Mouse (Mus musculus): ENCODE data around the gene Usb1. TPM values are rescaled to one million over a fixed set of nuclear protein-coding genes. Genes with fewer than 3 reads are reported as not detected.

Usb1 gene
- polyA plus RNA-seq, 1 experiment from 2014 or later, result 37.1 TPM

- H3K4me1 ChIP-seq, result peaks cover 31% of the 10 kb centered on the region
- no peaks in the 10 kb centered on the region for H3K27me3 ChIP-seq
- H3K4me2 ChIP-seq (replicated peaks), result no peak overlapping the region
- WGBS, result 56% methylated on average over 7 of the region's 7 CpGs
- ATAC-seq (ENCODE audit: low FRiP score, low read depth), result no peak
- H3K36me3 ChIP-seq, result no peaks in the 10 kb centered on the region
- H3K9me3 ChIP-seq, result 0 out of 2 replicates have a peak, but pooled peaks cover 3% of the 10 kb centered on the region
- H3K9ac ChIP-seq (replicated peaks), result no peak overlapping the region
- H3K27ac ChIP-seq (replicated peaks), result peak overlapping the region; percentile 43
- no peak overlapping the region for H3K4me3 ChIP-seq
Measured at GRCm38 (mm10) chr8:95360181-95361015, 28.3 kb downstream of the Usb1 start.

GRCm38 (mm10) chr8:95361016-95361341 is 28.9 kb downstream of the Usb1 start:
- Histone ChIP-seq H3K4me1 (peaks cover 31% of the 10 kb centered on the region), H3K4me3 (no peak overlapping the region), H3K4me2 (replicated peaks) (no peak overlapping the region), H3K36me3 (no peaks in the 10 kb centered on the region), H3K27me3 (no peaks in the 10 kb centered on the region), H3K9me3 (0 out of 2 replicates have a peak, but pooled peaks cover 3% of the 10 kb centered on the region), H3K9ac (replicated peaks) (no peak overlapping the region), H3K27ac (replicated peaks) (peak overlapping the region; percentile 43; the same call in 1 of the 2 replicates)
- peak; percentile 21; the same call in 1 of the 2 replicates for ATAC-seq (ENCODE audit: low FRiP score, low read depth)
- WGBS, result 73% methylated on average over 3 of the region's 3 CpGs

GRCm38 (mm10) chr8:95362272-95362671 is 30.2 kb downstream of the Usb1 start:
- no peaks in the 10 kb centered on the region for H3K27me3 ChIP-seq
- H3K4me3 ChIP-seq, result no peak overlapping the region
- peaks cover 27% of the 10 kb centered on the region for H3K4me1 ChIP-seq
- no peak for ATAC-seq (ENCODE audit: low FRiP score, low read depth)
- H3K9ac ChIP-seq (replicated peaks), result no peak overlapping the region
- no peak overlapping the region for H3K4me2 ChIP-seq (replicated peaks)
- WGBS, result 76% methylated on average over 6 of the region's 6 CpGs
- no peak overlapping the region for H3K27ac ChIP-seq (replicated peaks)
- H3K36me3 ChIP-seq, result no peaks in the 10 kb centered on the region
- H3K9me3 ChIP-seq, result 0 out of 2 replicates have a peak, but pooled peaks cover 3% of the 10 kb centered on the region

GRCm38 (mm10) chr8:95363849-95364248 is 31.8 kb downstream of the Usb1 start:
- H3K4me2 ChIP-seq (replicated peaks), result no peak overlapping the region
- ATAC-seq (ENCODE audit: low FRiP score, low read depth), result no peak
- no peak overlapping the region for H3K27ac ChIP-seq (replicated peaks)
- H3K4me3 ChIP-seq, result no peak overlapping the region
- peaks cover 13% of the 10 kb centered on the region for H3K36me3 ChIP-seq
- 98% methylated on average over 2 of the region's 2 CpGs for WGBS
- H3K27me3 ChIP-seq, result no peaks in the 10 kb centered on the region
- H3K9ac ChIP-seq (replicated peaks), result no peak overlapping the region
- peaks cover 21% of the 10 kb centered on the region for H3K4me1 ChIP-seq
- 0 out of 2 replicates have a peak, but pooled peaks cover 3% of the 10 kb centered on the region for H3K9me3 ChIP-seq

GRCm38 (mm10) chr8:95369581-95370326 is 37.7 kb downstream of the Usb1 start:
- no peak for ATAC-seq (ENCODE audit: low FRiP score, low read depth)
- no peak overlapping the region for H3K4me2 ChIP-seq (replicated peaks)
- H3K4me3 ChIP-seq, result no peak overlapping the region
- no peaks in the 10 kb centered on the region for H3K9me3 ChIP-seq
- no peak overlapping the region for H3K9ac ChIP-seq (replicated peaks)
- WGBS, result 60% methylated on average over 20 of the region's 20 CpGs
- no peaks in the 10 kb centered on the region for H3K4me1 ChIP-seq
- peaks cover 64% of the 10 kb centered on the region for H3K36me3 ChIP-seq
- H3K27me3 ChIP-seq, result no peaks in the 10 kb centered on the region
- H3K27ac ChIP-seq (replicated peaks), result no peak overlapping the region

GRCm38 (mm10) chr8:95373389-95374002 is 41.4 kb downstream of the Usb1 start:
- Histone ChIP-seq H3K4me2 (replicated peaks) (no peak overlapping the region), H3K4me3 (no peak overlapping the region), H3K9me3 (no peaks in the 10 kb centered on the region), H3K36me3 (peaks cover 54% of the 10 kb centered on the region), H3K9ac (replicated peaks) (no peak overlapping the region), H3K27me3 (no peaks in the 10 kb centered on the region), H3K27ac (replicated peaks) (no peak overlapping the region), H3K4me1 (no peaks in the 10 kb centered on the region)
- 91% methylated on average over 12 of the region's 12 CpGs for WGBS
- ATAC-seq (ENCODE audit: low FRiP score, low read depth), result no peak

GRCm38 (mm10) chr8:95374429-95374828 is 42.3 kb downstream of the Usb1 start:
- Histone ChIP-seq H3K27me3 (no peaks in the 10 kb centered on the region), H3K4me3 (no peak overlapping the region), H3K36me3 (peaks cover 45% of the 10 kb centered on the region), H3K27ac (replicated peaks) (no peak overlapping the region), H3K4me2 (replicated peaks) (no peak overlapping the region), H3K9me3 (no peaks in the 10 kb centered on the region), H3K4me1 (no peaks in the 10 kb centered on the region), H3K9ac (replicated peaks) (no peak overlapping the region)
- 84% methylated on average over 3 of the region's 3 CpGs for WGBS
- ATAC-seq (ENCODE audit: low FRiP score, low read depth), result no peak

GRCm38 (mm10) chr8:95375374-95375930 is 43.4 kb downstream of the Usb1 start:
- H3K9me3 ChIP-seq, result no peaks in the 10 kb centered on the region
- no peak overlapping the region for H3K4me2 ChIP-seq (replicated peaks)
- H3K27ac ChIP-seq (replicated peaks), result no peak overlapping the region
- 86% methylated on average over 7 of the region's 7 CpGs for WGBS
- no peak overlapping the region for H3K4me3 ChIP-seq
- no peak for ATAC-seq (ENCODE audit: low FRiP score, low read depth)
- H3K27me3 ChIP-seq, result no peaks in the 10 kb centered on the region
- H3K36me3 ChIP-seq, result peaks cover 35% of the 10 kb centered on the region
- H3K9ac ChIP-seq (replicated peaks), result no peak overlapping the region
- no peaks in the 10 kb centered on the region for H3K4me1 ChIP-seq

GRCm38 (mm10) chr8:95376309-95376999 is 44.4 kb downstream of the Usb1 start:
- ATAC-seq (ENCODE audit: low FRiP score, low read depth), result no peak
- Histone ChIP-seq H3K4me2 (replicated peaks) (no peak overlapping the region), H3K4me1 (no peaks in the 10 kb centered on the region), H3K9me3 (no peaks in the 10 kb centered on the region), H3K27ac (replicated peaks) (no peak overlapping the region), H3K27me3 (no peaks in the 10 kb centered on the region; the same call in 1 of the 2 replicates), H3K9ac (replicated peaks) (no peak overlapping the region), H3K36me3 (peaks cover 25% of the 10 kb centered on the region), H3K4me3 (no peak overlapping the region)
- 91% methylated on average over 12 of the region's 12 CpGs for WGBS

- Histone ChIP-seq H3K9ac (replicated peaks) (no peak overlapping the region), H3K4me2 (replicated peaks) (no peak overlapping the region), H3K27me3 (no peaks in the 10 kb centered on the region; the same call in 1 of the 2 replicates), H3K9me3 (no peaks in the 10 kb centered on the region), H3K27ac (replicated peaks) (no peak overlapping the region), H3K4me1 (no peaks in the 10 kb centered on the region), H3K36me3 (peaks cover 18% of the 10 kb centered on the region), H3K4me3 (no peak overlapping the region)
- ATAC-seq (ENCODE audit: low FRiP score, low read depth), result no peak
- WGBS, result 85% methylated on average over 4 of the region's 4 CpGs
Measured at GRCm38 (mm10) chr8:95377101-95377500, 45.0 kb downstream of the Usb1 start.

- Histone ChIP-seq H3K9ac (replicated peaks) (no peak overlapping the region), H3K27ac (replicated peaks) (no peak overlapping the region), H3K4me2 (replicated peaks) (no peak overlapping the region), H3K4me1 (no peaks in the 10 kb centered on the region), H3K36me3 (peaks cover 10% of the 10 kb centered on the region; the same call in 1 of the 2 replicates), H3K4me3 (no peak overlapping the region), H3K27me3 (no peaks in the 10 kb centered on the region; the same call in 1 of the 2 replicates), H3K9me3 (no peaks in the 10 kb centered on the region)
- 67% methylated on average over 7 of the region's 7 CpGs for WGBS
- no peak for ATAC-seq (ENCODE audit: low FRiP score, low read depth)
Measured at GRCm38 (mm10) chr8:95377863-95378291, 45.8 kb downstream of the Usb1 start.

Data from midbrain, embryonic 12.5 days (tissue).